ENCODE assay signal across 12 mouse cellular contexts in the genomic region with DNA sequence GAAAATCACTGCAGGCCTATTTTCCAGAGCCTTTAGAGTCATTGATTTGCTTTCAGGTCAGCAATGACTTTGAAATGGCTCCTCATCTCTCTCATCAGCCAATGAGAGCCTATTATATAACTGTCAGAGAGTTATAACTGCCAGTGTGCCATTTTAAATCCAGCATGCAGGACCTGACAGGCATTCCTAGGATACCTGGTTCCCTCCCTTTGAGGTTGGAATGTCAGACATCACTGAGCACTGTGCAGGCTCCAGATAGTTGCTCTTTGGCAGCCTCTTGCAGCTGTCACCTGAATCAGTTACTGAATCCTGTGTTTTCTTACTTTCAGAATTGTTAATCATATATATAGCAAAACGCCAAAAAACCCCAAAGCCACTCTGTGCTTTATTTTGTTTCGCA.
DNase-seq lines count a peak whose midpoint lies in the region; ATAC-seq and TF ChIP-seq lines count a peak whose summit lies in the region.
"Had no signal": no experiment of that assay in that cellular context is flagged by ENCODE, and none has a peak within 500 bp of the region (broad histone marks: within the 10 kb centered on the region; RNA-seq: fewer than 3 reads in every experiment).

No protein-coding gene starts in this region.

- H3K36me3 ChIP-seq in heart, embryonic 11.5 days (ENCODE audit: control insufficient read depth, insufficient read depth, low read length): no peaks in the 10 kb centered on the region
- no peaks in the 10 kb centered on the region for H3K36me3 ChIP-seq in kidney, postnatal 0 days (ENCODE audit: insufficient read depth, low read length)
- H3K36me3 ChIP-seq: hindbrain, embryonic 10.5 days had no signal

- no peak overlapping the region for H3K9ac ChIP-seq in heart, embryonic 11.5 days (ENCODE audit: low read depth, low read length)
- H3K9ac ChIP-seq in kidney, postnatal 0 days (ENCODE audit: low read depth, low read length): no peak overlapping the region
- H3K9ac ChIP-seq: liver, embryonic 14.5 days had no signal

- no peak for DNase-seq in heart, postnatal 4 days
- peak; percentile 28 for DNase-seq in lung, postnatal 25 days (ENCODE audit: low spot score)
- no peak for DNase-seq in lung, postnatal 14 days
- peak; percentile 49 for DNase-seq in kidney, postnatal 0 days (ENCODE audit: low spot score)
- no peak for DNase-seq in ovary, adult 18-20 months (ENCODE audit: low spot score)
- DNase-seq in liver: no peak
- DNase-seq: gastrocnemius, adult 2 months; thymus, adult 2 months had no signal

- peak overlapping the region; percentile 66 for H3K27ac ChIP-seq in heart, embryonic 11.5 days (ENCODE audit: low read depth, low read length)
- H3K27ac ChIP-seq in kidney, postnatal 0 days: 0 out of 2 replicates have a peak overlapping the region, but pooled peaks have one; percentile 9
- H3K27ac ChIP-seq: gastrocnemius, adult 2 months; hindbrain, embryonic 10.5 days; liver, embryonic 14.5 days had no signal

- H3K4me3 ChIP-seq in heart, embryonic 11.5 days (ENCODE audit: low read depth, low read length): no peak overlapping the region
- H3K4me3 ChIP-seq in kidney, postnatal 0 days (replicated peaks; ENCODE audit: low read depth, low read length): no peak overlapping the region
- H3K4me3 ChIP-seq: gastrocnemius, adult 2 months; hindbrain, embryonic 10.5 days had no signal

- ATAC-seq in heart, embryonic 11.5 days (replicated peaks; ENCODE audit: insufficient number of reproducible peaks, low FRiP score, low TSS enrichment): no peak
- ATAC-seq in kidney, postnatal 0 days (replicated peaks; ENCODE audit: low FRiP score, low read depth): peak; percentile 68; the same call in 1 of the 2 replicates
- no peak for ATAC-seq in cerebellum, adult (ENCODE audit: insufficient number of reproducible peaks, low FRiP score, low TSS enrichment)

- H3K27me3 ChIP-seq in heart, embryonic 11.5 days (ENCODE audit: control insufficient read depth, insufficient read depth, low read length): no peaks in the 10 kb centered on the region
- no peaks in the 10 kb centered on the region for H3K27me3 ChIP-seq in kidney, postnatal 0 days (ENCODE audit: insufficient read depth, low read length)

- WGBS in heart, embryonic 11.5 days (ENCODE audit: insufficient replicate concordance): 67% methylated on average over 2 of the region's 2 CpGs
- WGBS in kidney, postnatal 0 days: 48% methylated on average over 2 of the region's 2 CpGs

- H3K4me1 ChIP-seq in heart, embryonic 11.5 days (ENCODE audit: control insufficient read depth, insufficient read depth, low read length): peaks cover 30% of the 10 kb centered on the region
- H3K4me1 ChIP-seq in kidney, postnatal 0 days (replicated peaks; ENCODE audit: insufficient read depth, low read length): 0 out of 2 replicates have a peak, but pooled peaks cover 9% of the 10 kb centered on the region

- no peak overlapping the region for H3K4me2 ChIP-seq in heart, embryonic 11.5 days
- H3K4me2 ChIP-seq in kidney, postnatal 0 days (ENCODE audit: low read length): no peak overlapping the region

- H3K9me3 ChIP-seq in heart, embryonic 11.5 days (replicated peaks; ENCODE audit: control insufficient read depth, low read length): no peaks in the 10 kb centered on the region
- H3K9me3 ChIP-seq in kidney, postnatal 0 days (replicated peaks; ENCODE audit: low read length): no peaks in the 10 kb centered on the region
- H3K9me3 ChIP-seq: hindbrain, embryonic 10.5 days had no signal

- no peak for TF ChIP-seq CTCF in kidney, postnatal 0 days (IDR thresholded peaks at IDR 0.05; ENCODE audit: low read depth)

Comparison
In these comparisons a context has a peak if more than half of its experiments do, and no peak if none do; other contexts are left out.
1. DNase-seq: peak in lung, postnatal 25 days (single experiment) and kidney, postnatal 0 days (single experiment); none in heart, postnatal 4 days (single experiment), lung, postnatal 14 days (single experiment), ovary, adult 18-20 months (single experiment) and liver (single experiment).